Mouse (Mus musculus) cerebellum, adult 9-10 months (tissue): ENCODE measurements around the gene Ampd1.
A peak's percentile ranks its signal among the peaks of the same experiment; 100 is the strongest.

Source experiments
- DNase-seq: peaks from one replicate; pipeline ENCODE4 v3.0.0; 2022

Ampd1 gene

DNA sequence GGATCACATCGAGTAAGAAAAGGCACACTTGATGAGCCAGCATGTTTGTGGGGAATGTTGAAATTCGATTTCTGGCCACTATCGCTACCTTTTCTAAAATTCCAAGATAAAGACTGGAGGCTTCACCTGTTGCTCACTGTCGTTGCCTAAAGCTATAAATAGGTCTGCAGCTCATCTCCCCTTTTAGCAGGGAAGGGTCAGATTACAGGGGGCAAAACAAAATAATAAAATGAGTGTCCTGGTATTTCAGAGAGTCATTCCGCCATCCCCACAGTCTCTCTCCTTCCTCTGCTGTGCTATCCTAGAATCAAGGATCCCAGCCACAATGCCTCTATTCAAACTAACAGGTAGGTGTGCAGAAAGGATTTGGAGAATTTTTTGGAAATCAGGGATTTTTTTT lies at the start of gene Ampd1:
Gene Ampd1 (plus strand): TSS at position 244 of the 400 bp plus-strand sequence.
- no peak for DNase-seq

DNA sequence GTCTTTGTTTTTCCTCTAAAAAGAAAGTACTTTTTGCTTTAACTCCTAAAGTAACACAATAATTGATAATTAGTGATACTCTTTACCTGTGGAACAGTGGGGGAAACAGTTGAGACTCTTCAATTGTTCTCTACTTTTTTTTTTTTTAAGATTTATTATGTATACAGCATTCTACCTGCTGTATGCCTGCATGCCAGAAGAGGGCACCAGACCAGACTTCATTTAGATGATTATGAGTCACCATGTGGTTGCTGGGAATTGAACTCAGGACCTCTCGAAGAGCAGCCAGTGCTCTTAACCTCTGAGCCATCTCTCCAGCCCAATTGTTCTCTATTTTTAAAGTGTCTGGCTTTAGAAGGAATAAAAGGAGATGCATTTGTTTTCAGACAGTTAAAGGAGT lies 47.6 kb upstream of the Ampd1 start:
- no peak for DNase-seq

- no peak for DNase-seq
Observed at GRCm38 (mm10) chr3:103040285-103040684, 33.5 kb upstream of the Ampd1 start.

- no peak for DNase-seq
Observed at GRCm38 (mm10) chr3:103040861-103041379, 32.9 kb upstream of the Ampd1 start.

GRCm38 (mm10) chr3:103056016-103056595 lies 17.7 kb upstream of the Ampd1 start:
- DNase-seq: no peak

GRCm38 (mm10) chr3:103057752-103058151 lies 16.1 kb upstream of the Ampd1 start:
- DNase-seq: no peak

- DNase-seq: peak; percentile 78
Observed at GRCm38 (mm10) chr3:103058207-103059157, 15.3 kb upstream of the Ampd1 start, which contains the start of gene Nras. Gene Nras (plus strand): TSS chr3:103058285.

DNA sequence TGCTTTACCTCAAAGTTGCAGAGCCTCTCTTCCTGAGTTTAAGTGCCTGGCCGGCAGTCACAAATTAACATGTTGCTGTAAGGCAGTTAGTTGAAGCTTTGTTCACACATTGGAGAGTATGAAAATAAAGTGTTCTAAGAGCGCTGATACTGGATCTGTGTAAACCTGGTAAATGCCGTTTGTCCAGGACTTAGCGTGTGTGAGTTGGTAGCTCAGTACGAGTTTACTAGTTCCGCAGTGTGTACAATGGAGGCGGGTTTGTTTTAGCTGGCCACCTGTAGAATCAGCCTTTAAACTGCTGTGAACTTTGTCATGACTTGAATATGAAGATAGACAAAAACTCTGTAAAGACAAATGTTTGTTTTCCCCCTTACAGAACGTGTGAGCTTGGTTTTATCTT lies 6.9 kb upstream of the Ampd1 start:
- DNase-seq: no peak

DNA sequence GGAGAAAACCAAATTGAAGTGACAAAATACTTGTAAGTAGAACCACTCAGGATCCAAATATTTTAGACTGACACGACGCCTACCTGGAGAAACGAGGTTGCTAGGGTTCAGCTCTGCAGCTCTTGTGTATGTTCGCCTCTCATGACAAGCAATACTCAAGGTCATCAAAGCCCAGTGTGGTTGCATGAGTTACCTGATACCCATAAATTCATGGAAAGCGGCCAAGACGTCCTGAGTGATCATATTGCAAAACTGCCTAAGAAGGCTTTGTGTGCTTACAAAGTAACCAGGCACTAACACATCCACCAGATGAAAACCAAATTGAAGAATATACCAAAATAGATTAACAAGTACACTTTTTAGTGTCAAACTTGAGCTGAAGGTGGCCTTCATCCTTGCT lies 4.8 kb upstream of the Ampd1 start:
- DNase-seq: no peak

DNA sequence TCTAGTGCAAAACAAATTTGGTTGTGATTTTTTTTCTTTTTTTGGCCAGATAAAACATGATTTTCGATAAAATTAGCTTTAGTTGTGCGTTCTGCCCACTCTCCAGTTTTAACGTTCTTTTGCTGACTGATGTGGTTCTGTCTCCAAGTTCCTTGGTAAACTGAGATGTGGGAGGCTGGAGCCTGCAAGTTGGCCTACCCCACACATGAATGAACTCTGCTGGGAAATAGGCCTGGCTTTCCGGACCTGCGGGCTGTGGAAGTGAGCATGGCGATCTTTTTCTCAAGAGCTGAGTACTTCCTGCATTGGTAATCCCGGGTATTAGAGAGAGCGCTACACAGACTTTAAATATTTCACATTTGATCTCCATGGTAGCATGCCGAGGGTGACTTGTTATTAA lies 2.1 kb downstream of the Ampd1 start:
- DNase-seq: no peak

- DNase-seq: no peak
Observed at GRCm38 (mm10) chr3:103076476-103076875, 2.7 kb downstream of the Ampd1 start.

GRCm38 (mm10) chr3:103079301-103079700 lies 5.5 kb downstream of the Ampd1 start:
- DNase-seq: no peak

DNA sequence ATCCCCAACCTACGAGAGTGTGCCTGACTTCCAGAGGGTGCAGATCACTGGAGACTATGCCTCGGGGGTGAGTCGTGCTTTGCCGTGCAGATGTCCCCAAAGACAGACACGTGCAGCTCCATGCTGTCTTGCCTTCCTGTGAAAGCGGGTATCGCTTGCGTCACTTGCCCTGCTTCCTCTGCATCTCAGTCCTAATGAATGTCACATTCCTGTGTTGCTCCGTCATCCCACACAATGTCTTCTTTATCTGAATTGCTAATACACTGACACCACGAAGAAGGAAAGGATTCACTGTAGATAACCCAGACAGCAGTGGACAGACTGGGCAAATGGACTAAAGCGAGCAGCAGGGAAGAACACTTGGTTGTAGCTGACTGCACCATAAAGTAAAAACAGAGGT lies 7.2 kb downstream of the Ampd1 start:
- DNase-seq: no peak

- DNase-seq: no peak
Observed at GRCm38 (mm10) chr3:103081861-103082453, 8.1 kb downstream of the Ampd1 start.

- DNase-seq: no peak
Observed at GRCm38 (mm10) chr3:103082761-103083160, 8.9 kb downstream of the Ampd1 start.

- no peak for DNase-seq
Observed at GRCm38 (mm10) chr3:103085986-103086385, 12.2 kb downstream of the Ampd1 start.

DNA sequence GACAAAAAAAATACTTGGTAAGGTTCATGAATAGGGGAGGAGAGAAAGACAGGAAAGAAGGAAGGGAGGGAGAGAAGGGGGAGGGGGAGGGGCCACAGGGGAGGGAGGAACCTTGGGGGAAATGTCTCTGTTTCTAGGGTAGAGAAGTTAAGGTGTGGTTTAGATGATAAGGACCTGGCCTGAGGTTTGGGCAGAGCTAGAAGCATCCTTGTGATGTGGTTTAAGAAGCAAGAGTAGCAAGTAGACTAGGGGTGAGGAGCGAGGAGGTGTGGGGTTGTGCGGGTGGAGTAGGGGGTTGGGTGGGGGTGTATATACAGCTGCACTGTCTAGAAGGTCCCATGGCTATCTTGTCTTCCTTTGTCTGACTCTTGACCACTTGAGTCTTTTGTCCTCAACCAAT lies 17.9 kb downstream of the Ampd1 start:
- no peak for DNase-seq

GRCm38 (mm10) chr3:103098662-103099061 lies 24.8 kb downstream of the Ampd1 start:
- DNase-seq: no peak

- no peak for DNase-seq
Observed at GRCm38 (mm10) chr3:103099667-103100066, 25.9 kb downstream of the Ampd1 start.

DNA sequence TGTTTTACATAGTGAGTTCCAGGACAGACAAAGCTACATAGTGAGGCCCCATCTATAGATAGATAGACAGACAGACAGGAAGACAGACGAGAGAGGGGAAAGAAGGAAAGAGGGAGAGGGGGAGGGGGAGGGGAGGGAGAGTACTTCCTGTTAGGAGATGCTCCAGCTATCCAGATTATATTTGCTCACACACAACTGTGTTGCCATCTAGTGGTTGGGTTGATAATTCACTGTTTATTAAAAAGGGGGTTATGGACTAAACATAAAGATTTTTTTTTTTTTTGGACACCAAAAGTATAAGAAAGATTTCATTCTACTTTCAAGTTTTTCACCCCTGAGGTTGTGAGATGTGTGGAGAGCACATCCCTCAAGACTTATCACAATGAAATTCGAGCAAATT lies 26.9 kb downstream of the Ampd1 start:
- DNase-seq: no peak

DNA sequence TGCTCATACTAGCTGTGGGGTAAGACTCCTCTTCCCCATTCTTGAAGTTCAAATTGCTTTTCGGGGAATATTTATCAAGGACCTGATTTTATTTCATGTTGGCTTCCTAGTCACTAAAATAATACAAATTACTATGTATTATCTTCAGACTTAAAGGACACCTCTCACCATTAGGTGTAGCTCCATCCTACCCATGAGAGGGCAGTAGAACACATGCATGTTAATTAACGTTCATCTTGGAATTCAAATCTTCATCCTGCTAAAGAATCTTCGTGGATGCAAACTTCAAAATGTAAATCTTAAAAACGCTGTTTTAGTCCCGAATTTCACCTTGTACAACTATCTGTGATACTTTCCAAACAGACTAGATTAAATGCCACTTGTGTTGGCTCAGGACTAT lies 27.4 kb downstream of the Ampd1 start:
- no peak for DNase-seq

DNA sequence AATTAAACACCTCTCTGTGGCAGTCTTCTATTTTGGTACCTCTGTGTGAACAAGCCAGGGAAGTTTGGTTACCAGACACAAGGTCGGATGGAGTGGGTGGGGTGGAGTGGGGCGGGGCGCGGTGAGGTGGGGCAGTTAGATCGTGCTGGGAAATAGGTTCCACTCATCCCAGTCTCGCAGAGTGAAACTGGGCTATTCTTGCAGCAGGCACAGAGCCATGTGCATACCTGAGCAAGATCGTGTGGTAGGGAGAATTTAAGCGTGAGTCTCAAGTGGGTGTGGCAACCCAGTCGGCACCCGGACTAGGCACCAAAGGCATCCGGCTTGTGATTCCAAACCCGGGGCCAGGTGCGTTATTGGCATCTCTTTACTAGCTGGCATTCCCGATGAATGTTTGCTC lies 28.1 kb downstream of the Ampd1 start:
- no peak for DNase-seq
